Mouse (Mus musculus) limb, embryonic 14.5 days (tissue): ENCODE data around the gene Olfr1262. TPM values are rescaled to one million over a fixed set of nuclear protein-coding genes. Genes with fewer than 3 reads are reported as not detected.

ENCODE experiments used
- ATAC-seq: fragments of 200-750 bp; cut with Nextera tagmentation; 2 replicates; pipeline ENCODE4 v1.8.0; 2017; ENCODE audit warnings: low read depth, moderate number of reproducible peaks, moderate TSS enrichment; ENCODE audit not compliant: low FRiP score
- DNase-seq: peaks from one replicate; pipeline ENCODE4 v3.0.0-alpha.2; 2015; ENCODE audit warnings: low spot score
- H3K27ac ChIP-seq: fragments of 300-500 bp; sonication (generic); replicated peaks from 2 replicates; pipeline ENCODE4 v1.5.1; 2014; ENCODE audit warnings: low read depth, mild to moderate bottlenecking, low read length, moderate library complexity, mixed read lengths
- H3K27me3 ChIP-seq: fragments of 300-500 bp; sonication (generic); 2 replicates; pipeline ENCODE4 v1.6.1; 2014; ENCODE audit warnings: low read length, mixed read lengths; ENCODE audit not compliant: control insufficient read depth, insufficient read depth
- H3K36me3 ChIP-seq: fragments of 300-500 bp; sonication (generic); 2 replicates; pipeline ENCODE4 v1.6.1; 2014; ENCODE audit warnings: mild to moderate bottlenecking, low read length, moderate library complexity, mixed read lengths; ENCODE audit not compliant: control insufficient read depth, insufficient read depth
- H3K4me1 ChIP-seq: fragments of 300-500 bp; sonication (generic); 2 replicates; pipeline ENCODE4 v1.6.1; 2014; ENCODE audit warnings: antibody characterized with exemption, low read length, mixed read lengths; ENCODE audit not compliant: control insufficient read depth, insufficient read depth
- H3K4me2 ChIP-seq: fragments of 300-500 bp; sonication (generic); replicated peaks from 2 replicates; pipeline ENCODE4 v1.6.1; 2014; ENCODE audit warnings: low read depth, mild to moderate bottlenecking, low read length, moderate library complexity; ENCODE audit not compliant: severe bottlenecking
- H3K4me3 ChIP-seq: fragments of 300-500 bp; sonication (generic); replicated peaks from 2 replicates; pipeline ENCODE4 v1.5.1; 2014; ENCODE audit warnings: low read length
- H3K9ac ChIP-seq: fragments of 300-500 bp; sonication (generic); 2 replicates; pipeline ENCODE4 v1.6.1; 2014; ENCODE audit warnings: mild to moderate bottlenecking, low read depth, low read length, moderate library complexity; ENCODE audit not compliant: severe bottlenecking
- H3K9me3 ChIP-seq: fragments of 300-500 bp; sonication (generic); 2 replicates; pipeline ENCODE4 v1.6.1; 2016; ENCODE audit warnings: low read length; ENCODE audit not compliant: control insufficient read depth
- POLR2A ChIP-seq: fragments of 200-500 bp; IDR thresholded peaks from 2 replicates; pipeline ENCODE4 v1.8.0; 2012; ENCODE audit warnings: inconsistent platforms, mild to moderate bottlenecking, moderate library complexity, borderline replicate concordance; ENCODE audit not compliant: insufficient read depth, insufficient read length; ENCODE audit errors: extremely low read depth
- polyA plus RNA-seq, 2 experiments: library from polyadenylated mRNA; depleted of rRNA in 1 of 2; stranded (reverse) in 1 of 2; unstranded in 1 of 2; fragments of >200 nt; fragmentation: Nextera tagmentation in 1 of 2; extraction: Ambion mirVana in 1 of 2; gene quantifications; 2 replicates each; pipeline versions ENCODE4 v1.2.1 to v1.2.3; 2012 to 2014

The Olfr1262 gene
- polyA plus RNA-seq, 2 experiments: not detected

DNA sequence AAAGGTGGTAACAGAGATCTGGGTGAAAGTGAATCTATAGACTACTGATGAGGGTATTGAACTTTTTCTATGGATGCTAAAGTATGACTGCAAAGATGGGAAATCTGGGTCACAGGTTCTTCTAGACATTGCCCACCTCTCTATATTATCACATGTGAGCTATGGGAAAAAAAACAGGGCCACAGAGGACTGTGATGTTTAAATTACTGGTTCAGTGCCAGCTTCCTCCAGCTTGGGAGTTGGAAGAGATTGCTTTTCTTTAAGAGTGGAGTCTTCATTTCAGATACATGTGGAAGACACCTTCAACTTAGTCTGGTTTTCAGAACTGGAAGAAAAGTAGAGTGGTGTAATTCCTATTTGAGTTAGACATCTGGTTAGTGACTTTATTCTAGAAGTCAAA is 35.1 kb downstream of the Olfr1262 start, which contains the start of gene Olfr1265:
Olfr1265 (plus strand) TSS at position 301 of the 400 bp plus-strand sequence.
- H3K9ac ChIP-seq: no peak within 1 kb of the TSS
- no peak within 1 kb of the TSS for H3K4me2 ChIP-seq
- H3K27ac ChIP-seq: no peak within 1 kb of the TSS
- no peaks in the 10 kb centered on the region for H3K9me3 ChIP-seq
- H3K36me3 ChIP-seq: no peaks in the 10 kb centered on the region
- no peak for TF ChIP-seq POLR2A
- ATAC-seq (no peak), DNase-seq (no peak)
- no peaks in the 10 kb centered on the region for H3K27me3 ChIP-seq
- H3K4me3 ChIP-seq: no peak within 1 kb of the TSS
- no peaks in the 10 kb centered on the region for H3K4me1 ChIP-seq

Other genes starting within 250 kb of the Olfr1262 start
- not detected in 2 replicates for gene Olfr1253, start 243.1 kb upstream of the Olfr1262 start, polyA plus RNA-seq (2012; rRNA removed)
- gene Olfr1253, start 243.1 kb upstream of the Olfr1262 start, polyA plus RNA-seq (2014; fragmentation: Nextera tagmentation; extraction: Ambion mirVana): not detected in 2 replicates
- not detected in 2 replicates for gene Olfr1254, start 206.5 kb upstream of the Olfr1262 start, polyA plus RNA-seq (2012; rRNA removed)
- not detected in 2 replicates for gene Olfr1254, start 206.5 kb upstream of the Olfr1262 start, polyA plus RNA-seq (2014; fragmentation: Nextera tagmentation; extraction: Ambion mirVana)
- not detected in 2 replicates for gene Olfr1255, start 188.1 kb upstream of the Olfr1262 start, polyA plus RNA-seq (2012; rRNA removed)
- gene Olfr1255, start 188.1 kb upstream of the Olfr1262 start, polyA plus RNA-seq (2014; fragmentation: Nextera tagmentation; extraction: Ambion mirVana): not detected in 2 replicates
- not detected in 2 replicates for gene Olfr1256, start 158.6 kb upstream of the Olfr1262 start, polyA plus RNA-seq (2012; rRNA removed)
- gene Olfr1256, start 158.6 kb upstream of the Olfr1262 start, polyA plus RNA-seq (2014; fragmentation: Nextera tagmentation; extraction: Ambion mirVana): not detected in 2 replicates
- not detected in 2 replicates for gene Olfr48, start 151.9 kb upstream of the Olfr1262 start, polyA plus RNA-seq (2012; rRNA removed)
- gene Olfr48, start 151.9 kb upstream of the Olfr1262 start, polyA plus RNA-seq (2014; fragmentation: Nextera tagmentation; extraction: Ambion mirVana): not detected in 2 replicates
- gene Olfr1257, start 121.7 kb upstream of the Olfr1262 start, polyA plus RNA-seq (2012; rRNA removed): not detected in 2 replicates
- not detected in 2 replicates for gene Olfr1257, start 121.7 kb upstream of the Olfr1262 start, polyA plus RNA-seq (2014; fragmentation: Nextera tagmentation; extraction: Ambion mirVana)
- gene Olfr1258, start 72.8 kb upstream of the Olfr1262 start, polyA plus RNA-seq (2012; rRNA removed): not detected in 2 replicates
- not detected in 2 replicates for gene Olfr1258, start 72.8 kb upstream of the Olfr1262 start, polyA plus RNA-seq (2014; fragmentation: Nextera tagmentation; extraction: Ambion mirVana)
- gene Olfr1259, start 51.5 kb upstream of the Olfr1262 start, polyA plus RNA-seq (2012; rRNA removed): not detected in 2 replicates
- not detected in 2 replicates for gene Olfr1259, start 51.5 kb upstream of the Olfr1262 start, polyA plus RNA-seq (2014; fragmentation: Nextera tagmentation; extraction: Ambion mirVana)
- gene Olfr1260, start 25.8 kb upstream of the Olfr1262 start, polyA plus RNA-seq (2012; rRNA removed): not detected in 2 replicates
- not detected in 2 replicates for gene Olfr1260, start 25.8 kb upstream of the Olfr1262 start, polyA plus RNA-seq (2014; fragmentation: Nextera tagmentation; extraction: Ambion mirVana)
- not detected in 2 replicates for gene Olfr1261, start 8.9 kb upstream of the Olfr1262 start, polyA plus RNA-seq (2012; rRNA removed)
- not detected in 2 replicates for gene Olfr1261, start 8.9 kb upstream of the Olfr1262 start, polyA plus RNA-seq (2014; fragmentation: Nextera tagmentation; extraction: Ambion mirVana)
- gene Olfr1263, start 12.0 kb downstream of the Olfr1262 start, polyA plus RNA-seq (2012; rRNA removed): not detected in 2 replicates
- gene Olfr1263, start 12.0 kb downstream of the Olfr1262 start, polyA plus RNA-seq (2014; fragmentation: Nextera tagmentation; extraction: Ambion mirVana): not detected in 2 replicates
- not detected in 2 replicates for gene Olfr1264, start 25.4 kb downstream of the Olfr1262 start, polyA plus RNA-seq (2012; rRNA removed)
- gene Olfr1264, start 25.4 kb downstream of the Olfr1262 start, polyA plus RNA-seq (2014; fragmentation: Nextera tagmentation; extraction: Ambion mirVana): not detected in 2 replicates
- not detected in 2 replicates for gene Olfr1265, start 35.2 kb downstream of the Olfr1262 start, polyA plus RNA-seq (2012; rRNA removed)
- not detected in 2 replicates for gene Olfr1265, start 35.2 kb downstream of the Olfr1262 start, polyA plus RNA-seq (2014; fragmentation: Nextera tagmentation; extraction: Ambion mirVana)
- not detected in 2 replicates for gene Olfr140, start 63.4 kb downstream of the Olfr1262 start, polyA plus RNA-seq (2012; rRNA removed)
- gene Olfr140, start 63.4 kb downstream of the Olfr1262 start, polyA plus RNA-seq (2014; fragmentation: Nextera tagmentation; extraction: Ambion mirVana): not detected in 2 replicates
- gene Olfr1269, start 121.3 kb downstream of the Olfr1262 start, polyA plus RNA-seq (2012; rRNA removed): not detected in 2 replicates
- not detected in 2 replicates for gene Olfr1269, start 121.3 kb downstream of the Olfr1262 start, polyA plus RNA-seq (2014; fragmentation: Nextera tagmentation; extraction: Ambion mirVana)
- gene Olfr32, start 142.2 kb downstream of the Olfr1262 start, polyA plus RNA-seq (2012; rRNA removed): not detected in 2 replicates
- gene Olfr32, start 142.2 kb downstream of the Olfr1262 start, polyA plus RNA-seq (2014; fragmentation: Nextera tagmentation; extraction: Ambion mirVana): not detected in 2 replicates
- not detected in 2 replicates for gene Olfr1270, start 152.9 kb downstream of the Olfr1262 start, polyA plus RNA-seq (2012; rRNA removed)
- gene Olfr1270, start 152.9 kb downstream of the Olfr1262 start, polyA plus RNA-seq (2014; fragmentation: Nextera tagmentation; extraction: Ambion mirVana): not detected in 2 replicates
- gene Olfr1506, start 224.3 kb downstream of the Olfr1262 start, polyA plus RNA-seq (2012; rRNA removed): not detected in 2 replicates
- gene Olfr1506, start 224.3 kb downstream of the Olfr1262 start, polyA plus RNA-seq (2014; fragmentation: Nextera tagmentation; extraction: Ambion mirVana): not detected in 2 replicates